Comparison of ENCODE assay signal across 10 mouse cellular contexts in the genomic region with DNA sequence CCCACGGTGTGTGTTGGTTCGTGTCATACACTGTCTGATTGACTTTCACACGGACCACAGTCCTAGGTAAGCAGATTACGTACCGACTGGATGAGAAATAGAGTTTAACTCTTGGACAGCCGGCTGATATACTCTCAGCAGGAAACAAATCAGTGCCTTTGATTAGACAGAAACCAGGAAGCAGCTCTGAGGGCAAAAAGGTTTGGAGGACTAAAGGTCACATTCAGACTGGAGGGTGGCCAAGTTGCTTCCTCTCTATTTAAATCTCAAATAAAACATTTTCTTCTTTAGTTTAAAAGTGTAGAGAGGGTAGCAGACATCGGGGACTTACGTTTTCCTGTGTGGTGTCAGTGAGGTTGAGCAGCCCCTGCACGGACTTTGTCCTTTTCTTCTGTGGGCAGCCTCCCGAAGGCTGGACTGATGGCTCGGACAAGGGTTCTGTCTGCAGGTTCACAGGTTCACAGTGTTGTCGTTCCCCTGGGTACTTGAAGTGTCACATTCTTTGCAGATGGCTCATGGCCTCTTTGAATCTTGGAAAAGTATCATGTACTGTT.
DNase-seq lines count a peak whose midpoint lies in the region; ATAC-seq and TF ChIP-seq lines count a peak whose summit lies in the region.
"Had no signal": no experiment of that assay in that cellular context is flagged by ENCODE, and none has a peak within 500 bp of the region (broad histone marks: within the 10 kb centered on the region; RNA-seq: fewer than 3 reads in every experiment).

No protein-coding gene starts in this region.

- intact Hi-C loops in heart, postnatal 10 days (cut with DNase I), result no loop called here

- H3K9ac ChIP-seq in hindbrain, embryonic 13.5 days, result no peak overlapping the region
- no peak overlapping the region for H3K9ac ChIP-seq in hindbrain, embryonic 11.5 days (ENCODE audit: low read depth, low read length)
- no peak overlapping the region for H3K9ac ChIP-seq in liver, embryonic 11.5 days (ENCODE audit: low read depth, low read length)

- DNase-seq in hindbrain, embryonic 11.5 days (ENCODE audit: low spot score), result no peak
- DNase-seq in Patski (ENCODE audit: low read depth, low spot score), result no peak
- peak; percentile 36 to 38 for DNase-seq in heart, postnatal 10 days
- DNase-seq in liver, embryonic 11.5 days (ENCODE audit: low spot score), result no peak
- DNase-seq in Muller cell, postnatal 12 days (ENCODE audit: inconsistent ontology term), result no peak
- DNase-seq in cerebellum, postnatal 14 days, result no peak
- no peak for DNase-seq in left cerebral cortex, adult 18-20 months (ENCODE audit: low spot score in 2 of 2)
- DNase-seq: gastrocnemius, postnatal 10 days had no signal

- WGBS in hindbrain, embryonic 13.5 days, result 63% methylated on average over 12 of the region's 12 CpGs
- 66% methylated on average over 12 of the region's 12 CpGs for WGBS in hindbrain, embryonic 11.5 days
- WGBS in liver, embryonic 11.5 days, result 59% methylated on average over 12 of the region's 12 CpGs

- no peak for TF ChIP-seq CTCF in Patski (IDR thresholded peaks at IDR 0.05)

- no peak overlapping the region for H3K4me3 ChIP-seq in hindbrain, embryonic 13.5 days
- H3K4me3 ChIP-seq in hindbrain, embryonic 11.5 days (ENCODE audit: low read depth, low read length), result no peak overlapping the region
- no peak overlapping the region for H3K4me3 ChIP-seq in liver, embryonic 11.5 days (ENCODE audit: low read depth, low read length)
- H3K4me3 ChIP-seq: left cerebral cortex, adult 2 months had no signal

- no peaks in the 10 kb centered on the region for H3K27me3 ChIP-seq in hindbrain, embryonic 13.5 days
- no peaks in the 10 kb centered on the region for H3K27me3 ChIP-seq in hindbrain, embryonic 11.5 days (ENCODE audit: control insufficient read depth, insufficient read depth, low read length)
- no peaks in the 10 kb centered on the region for H3K27me3 ChIP-seq in Patski
- H3K27me3 ChIP-seq in liver, embryonic 11.5 days (replicated peaks; ENCODE audit: control insufficient read depth, insufficient read depth, low read length), result no peaks in the 10 kb centered on the region

- H3K4me1 ChIP-seq in hindbrain, embryonic 13.5 days (replicated peaks), result peaks cover 17% of the 10 kb centered on the region
- no peaks in the 10 kb centered on the region for H3K4me1 ChIP-seq in hindbrain, embryonic 11.5 days (replicated peaks; ENCODE audit: control insufficient read depth, insufficient read depth, low read length)
- peaks cover 6% of the 10 kb centered on the region for H3K4me1 ChIP-seq in liver, embryonic 11.5 days (replicated peaks; ENCODE audit: control insufficient read depth, insufficient read depth, low read length)

- no peak for ATAC-seq in hindbrain, embryonic 13.5 days (ENCODE audit: low FRiP score)
- no peak for ATAC-seq in hindbrain, embryonic 11.5 days (ENCODE audit: low FRiP score)
- ATAC-seq in Patski, result peak; percentile 8
- ATAC-seq in liver, embryonic 11.5 days (replicated peaks; ENCODE audit: low FRiP score), result no peak

- no peaks in the 10 kb centered on the region for H3K9me3 ChIP-seq in hindbrain, embryonic 13.5 days
- H3K9me3 ChIP-seq in hindbrain, embryonic 11.5 days (ENCODE audit: control insufficient read depth, low read length), result no peaks in the 10 kb centered on the region
- no peaks in the 10 kb centered on the region for H3K9me3 ChIP-seq in liver, embryonic 11.5 days (ENCODE audit: control insufficient read depth, low read length)

- CTCF ChIA-PET in Patski (lab: Charles Lee), result interaction anchor here (1.0 to 1.5 kb wide), 2 partner anchors 22 to 45 kb away, joined by 3 to 4 read pairs; no protein-coding TSS in a partner anchor

- H3K27ac ChIP-seq in hindbrain, embryonic 13.5 days, result peak overlapping the region; percentile 24; the same call in 1 of the 2 replicates
- H3K27ac ChIP-seq in hindbrain, embryonic 11.5 days (ENCODE audit: low read depth, low read length), result no peak overlapping the region
- H3K27ac ChIP-seq in liver, embryonic 11.5 days (ENCODE audit: low read depth, low read length), result peak overlapping the region; percentile 10; the same call in 1 of the 2 replicates
- H3K27ac ChIP-seq: left cerebral cortex, adult 2 months had no signal

- POLR2A ChIA-PET in Patski (lab: Charles Lee), result interaction anchor here (1.1 kb wide), 1 partner anchor 40 kb away, joined by 3 read pairs; no protein-coding TSS in a partner anchor

- in situ Hi-C loops in Patski (cut with MboI; ENCODE audit: low pct_unique_long_range_greater_than_20kb), result no loop called here

- H3K4me2 ChIP-seq in hindbrain, embryonic 13.5 days, result no peak overlapping the region
- H3K4me2 ChIP-seq in hindbrain, embryonic 11.5 days (replicated peaks; ENCODE audit: low read depth, low read length), result no peak overlapping the region
- no peak overlapping the region for H3K4me2 ChIP-seq in liver, embryonic 11.5 days

- H3K36me3 ChIP-seq in hindbrain, embryonic 13.5 days, result peaks cover 54% of the 10 kb centered on the region
- 0 out of 2 replicates have a peak, but pooled peaks cover 4% of the 10 kb centered on the region for H3K36me3 ChIP-seq in hindbrain, embryonic 11.5 days (ENCODE audit: control insufficient read depth, insufficient read depth, low read length)
- H3K36me3 ChIP-seq in liver, embryonic 11.5 days (ENCODE audit: control insufficient read depth, insufficient read depth, low read length), result peaks cover 6% of the 10 kb centered on the region; the same call in 1 of the 2 replicates

Comparison
In these comparisons a context has a peak if more than half of its experiments do, and no peak if none do; other contexts are left out.
1. DNase-seq: peak in heart, postnatal 10 days (2 of 2); none in hindbrain, embryonic 11.5 days (single experiment), Patski (single experiment), liver, embryonic 11.5 days (single experiment), Muller cell, postnatal 12 days (single experiment), cerebellum, postnatal 14 days (0 of 2) and left cerebral cortex, adult 18-20 months (0 of 2).